Mouse (Mus musculus): ENCODE measurements at regions not wholly inside any gene's neighbourhood (a gene's known extent, or its start where the extent isn't known, plus 50 kb on each side); places are given as distances from the start of the nearest gene placed in this dataset.

DNA sequence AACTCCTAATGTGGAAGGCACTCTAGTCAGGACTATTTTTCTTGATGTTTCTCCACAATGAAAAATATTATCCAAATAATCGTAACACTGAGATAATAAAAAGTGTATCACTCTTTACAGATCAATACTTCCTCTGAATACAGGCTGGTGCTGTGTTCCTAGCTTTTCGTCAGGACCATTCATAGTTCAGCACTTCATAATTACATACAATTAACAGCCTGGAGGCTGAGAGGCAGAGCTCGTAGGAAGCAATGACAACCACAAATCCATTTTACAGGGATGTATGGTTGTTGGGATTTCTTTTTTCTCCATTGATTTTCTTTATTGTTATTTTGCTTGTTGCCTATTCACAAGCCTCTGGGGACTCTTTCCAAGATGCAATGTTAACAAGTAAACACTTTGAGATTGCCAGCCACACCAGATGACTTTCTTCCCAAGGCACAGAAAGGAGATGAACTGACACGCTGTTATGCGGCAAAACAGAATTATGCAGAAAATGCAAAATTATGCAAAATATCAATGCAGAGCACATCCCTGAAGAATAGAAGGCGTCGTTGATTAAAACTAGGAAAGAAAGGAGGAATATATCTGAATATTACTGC lies 142.2 kb downstream of the Rps29 start:
- TF ChIP-seq ZNF384 (IDR thresholded peaks at IDR 0.05; ENCODE audit: low read depth, low read length) (no peak), CHD2 (IDR thresholded peaks at IDR 0.05; ENCODE audit: low read depth, low read length) (no peak), ZC3H11A (IDR thresholded peaks at IDR 0.05; ENCODE audit: borderline replicate concordance, low read depth, low read length) (no peak), HCFC1 (IDR thresholded peaks at IDR 0.05; ENCODE audit: borderline replicate concordance, insufficient read depth, low read length) (no peak)
